Mouse (Mus musculus) forebrain, embryonic 13.5 days (tissue): ENCODE results near the gene Tanc2. TPM values are rescaled to one million over a fixed set of nuclear protein-coding genes. Genes with fewer than 3 reads are reported as not detected.

Experiments
- ATAC-seq: fragments of 200-750 bp; cut with Nextera tagmentation; 2 replicates; pipeline ENCODE4 v1.8.0; 2017
- H3K27ac ChIP-seq: fragments of 300-500 bp; sonication (generic); 2 replicates; pipeline ENCODE4 v1.5.1; 2015; ENCODE audit warnings: inconsistent platforms, mild to moderate bottlenecking, moderate library complexity
- H3K27me3 ChIP-seq: fragments of 300-500 bp; sonication (generic); 2 replicates; pipeline ENCODE4 v1.6.1; 2015; ENCODE audit warnings: mild to moderate bottlenecking, inconsistent platforms
- H3K36me3 ChIP-seq: fragments of 300-500 bp; sonication (generic); 2 replicates; pipeline ENCODE4 v1.6.1; 2015; ENCODE audit warnings: mild to moderate bottlenecking, inconsistent platforms; ENCODE audit not compliant: poor library complexity, severe bottlenecking
- H3K4me1 ChIP-seq: fragments of 300-500 bp; sonication (generic); 2 replicates; pipeline ENCODE4 v1.6.1; 2015; ENCODE audit warnings: inconsistent platforms
- H3K4me2 ChIP-seq: fragments of 300-500 bp; sonication (generic); 2 replicates; pipeline ENCODE4 v1.6.1; 2015; ENCODE audit warnings: inconsistent platforms, mild to moderate bottlenecking, moderate library complexity
- H3K4me3 ChIP-seq: fragments of 300-500 bp; sonication (generic); 2 replicates; pipeline ENCODE4 v1.5.1; 2015; ENCODE audit warnings: mild to moderate bottlenecking, inconsistent platforms
- H3K9ac ChIP-seq: fragments of 300-500 bp; sonication (generic); 2 replicates; pipeline ENCODE4 v1.6.1; 2015; ENCODE audit warnings: mild to moderate bottlenecking, inconsistent platforms
- H3K9me3 ChIP-seq: fragments of 300-500 bp; sonication (generic); replicated peaks from 2 replicates; pipeline ENCODE4 v1.6.1; 2016; ENCODE audit warnings: inconsistent platforms
- WGBS: fragments of 180-500 bp; shearing (Covaris S2); methylation state at CpG from one replicate; pipeline ENCODE4 v1.1.7; 2015; 5-methylcytosine and 5-hydroxymethylcytosine counted together
- polyA plus RNA-seq: library from polyadenylated mRNA; unstranded; fragments of >200 nt; fragmentation: Nextera tagmentation; extraction: Ambion mirVana; gene quantifications from 2 replicates; pipeline ENCODE4 v1.2.1, GENCODE M21; 2015

Gene Tanc2
- polyA plus RNA-seq, 1 experiment from 2014 or later: 17.4 TPM

GRCm38 (mm10) chr11:105655335-105655734 is 65.5 kb downstream of the Tanc2 start:
- Histone ChIP-seq H3K4me2 (no peak overlapping the region), H3K9me3 (no peaks in the 10 kb centered on the region), H3K9ac (no peak overlapping the region), H3K27ac (no peak overlapping the region), H3K4me3 (no peak overlapping the region), H3K36me3 (no peaks in the 10 kb centered on the region), H3K4me1 (no peaks in the 10 kb centered on the region), H3K27me3 (no peaks in the 10 kb centered on the region)
- 80% methylated on average over 4 of the region's 4 CpGs for WGBS
- no peak for ATAC-seq

GRCm38 (mm10) chr11:105667879-105668278 is 78.1 kb downstream of the Tanc2 start:
- Histone ChIP-seq H3K36me3 (no peaks in the 10 kb centered on the region), H3K9ac (no peak overlapping the region), H3K27ac (no peak overlapping the region), H3K4me1 (no peaks in the 10 kb centered on the region), H3K4me2 (no peak overlapping the region), H3K4me3 (no peak overlapping the region), H3K9me3 (no peaks in the 10 kb centered on the region), H3K27me3 (no peaks in the 10 kb centered on the region)
- ATAC-seq: no peak
- 94% methylated on average over 1 of the region's 1 CpGs for WGBS

DNA sequence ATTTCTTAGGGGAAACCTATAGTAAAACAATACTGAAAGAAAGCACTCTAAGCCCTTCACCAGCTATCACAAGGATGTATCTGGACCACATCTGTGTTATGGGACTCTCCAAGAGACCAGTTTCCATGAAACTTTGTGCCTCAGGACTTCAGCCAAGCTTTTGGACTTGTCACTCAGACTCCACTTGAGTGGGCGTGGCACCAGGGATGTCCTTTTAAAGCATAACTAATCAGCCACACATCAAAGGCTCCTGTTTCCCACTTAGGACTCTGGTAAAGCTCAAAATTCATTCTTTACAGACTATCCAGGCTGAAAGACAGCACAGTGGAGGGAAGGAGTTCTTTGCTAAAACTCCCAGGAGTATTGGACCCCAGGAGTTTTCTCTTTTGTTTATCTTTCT is 89.2 kb downstream of the Tanc2 start:
- no peak overlapping the region for H3K27ac ChIP-seq
- no peaks in the 10 kb centered on the region for H3K36me3 ChIP-seq
- H3K4me1 ChIP-seq: no peaks in the 10 kb centered on the region
- H3K27me3 ChIP-seq: no peaks in the 10 kb centered on the region
- no peak overlapping the region for H3K4me2 ChIP-seq
- ATAC-seq: no peak
- no peaks in the 10 kb centered on the region for H3K9me3 ChIP-seq
- no peak overlapping the region for H3K4me3 ChIP-seq
- WGBS: 84% methylated on average over 1 of the region's 1 CpGs
- H3K9ac ChIP-seq: no peak overlapping the region

- Histone ChIP-seq H3K4me3 (no peak overlapping the region), H3K9ac (no peak overlapping the region), H3K4me1 (no peaks in the 10 kb centered on the region), H3K27ac (no peak overlapping the region), H3K9me3 (no peaks in the 10 kb centered on the region), H3K4me2 (no peak overlapping the region), H3K27me3 (no peaks in the 10 kb centered on the region), H3K36me3 (no peaks in the 10 kb centered on the region)
- no peak for ATAC-seq
These were observed 95.0 kb downstream of the Tanc2 start for GRCm38 (mm10) chr11:105684747-105685146.

DNA sequence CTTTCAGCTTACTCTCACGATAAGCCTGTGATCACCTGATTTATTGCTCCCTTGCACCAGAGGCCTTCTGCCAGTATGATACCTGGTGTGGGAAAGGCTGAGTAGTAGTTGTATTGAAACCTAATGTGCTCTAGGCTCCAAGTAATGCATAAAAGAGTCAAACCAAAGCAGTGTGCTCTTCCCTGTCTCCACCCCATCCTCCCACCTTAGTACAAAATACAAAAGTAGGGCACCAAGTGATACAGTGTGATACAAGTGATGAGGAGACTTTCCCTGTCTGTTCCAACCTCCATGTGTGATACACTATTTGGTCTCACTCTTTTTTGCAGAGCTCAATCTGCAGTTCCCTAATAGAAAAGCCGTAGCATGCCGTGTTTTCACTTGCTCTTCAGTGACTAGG is 110.7 kb downstream of the Tanc2 start:
- Histone ChIP-seq H3K4me2 (no peak overlapping the region), H3K27ac (no peak overlapping the region), H3K4me1 (no peaks in the 10 kb centered on the region), H3K9ac (no peak overlapping the region), H3K36me3 (no peaks in the 10 kb centered on the region), H3K27me3 (no peaks in the 10 kb centered on the region), H3K9me3 (no peaks in the 10 kb centered on the region), H3K4me3 (no peak overlapping the region)
- 89% methylated on average over 3 of the region's 3 CpGs for WGBS
- ATAC-seq: no peak

DNA sequence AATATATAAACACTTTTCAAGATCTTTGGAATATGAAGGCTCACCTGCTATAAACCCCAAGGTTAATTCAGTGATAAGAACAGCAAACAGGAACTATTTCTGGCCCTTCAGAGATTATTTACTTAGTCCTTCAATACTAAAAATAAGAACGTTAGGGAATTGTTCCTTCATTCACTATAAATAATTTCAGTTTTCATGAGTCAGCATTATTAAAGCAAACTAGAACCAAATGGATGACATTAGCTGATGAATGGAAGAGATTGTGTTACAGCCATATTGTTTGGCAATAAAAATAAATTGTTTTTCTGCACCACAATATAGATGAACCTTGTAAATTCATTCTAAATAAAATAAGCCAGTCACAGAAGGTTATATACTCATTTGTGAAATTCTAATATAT is 129.9 kb downstream of the Tanc2 start:
- no peak overlapping the region for H3K4me3 ChIP-seq
- 87% methylated on average over 1 of the region's 1 CpGs for WGBS
- H3K27me3 ChIP-seq: no peaks in the 10 kb centered on the region
- no peak overlapping the region for H3K4me2 ChIP-seq
- H3K27ac ChIP-seq: no peak overlapping the region
- no peak for ATAC-seq
- no peaks in the 10 kb centered on the region for H3K36me3 ChIP-seq
- no peaks in the 10 kb centered on the region for H3K4me1 ChIP-seq
- no peaks in the 10 kb centered on the region for H3K9me3 ChIP-seq
- H3K9ac ChIP-seq: no peak overlapping the region

- Histone ChIP-seq H3K36me3 (no peaks in the 10 kb centered on the region), H3K4me3 (peak overlapping the region; percentile 15), H3K27ac (peak overlapping the region; percentile 68), H3K9ac (0 out of 2 replicates have a peak overlapping the region, but pooled peaks have one; percentile 38), H3K4me2 (peak overlapping the region; percentile 45), H3K9me3 (no peaks in the 10 kb centered on the region), H3K4me1 (peaks cover 8% of the 10 kb centered on the region), H3K27me3 (no peaks in the 10 kb centered on the region)
- WGBS: 32% methylated on average over 6 of the region's 6 CpGs
- ATAC-seq: peak; percentile 92
These were observed 141.8 kb downstream of the Tanc2 start for GRCm38 (mm10) chr11:105731541-105731940.

GRCm38 (mm10) chr11:105731989-105732531 is 142.3 kb downstream of the Tanc2 start:
- H3K4me3 ChIP-seq: peak overlapping the region; percentile 15
- H3K4me2 ChIP-seq: peak overlapping the region; percentile 45
- H3K36me3 ChIP-seq: no peaks in the 10 kb centered on the region
- 0 out of 2 replicates have a peak overlapping the region, but pooled peaks have one; percentile 38 for H3K9ac ChIP-seq
- WGBS: 54% methylated on average over 4 of the region's 4 CpGs
- peaks cover 8% of the 10 kb centered on the region for H3K4me1 ChIP-seq
- H3K27me3 ChIP-seq: no peaks in the 10 kb centered on the region
- ATAC-seq: no peak
- H3K9me3 ChIP-seq: no peaks in the 10 kb centered on the region
- peak overlapping the region; percentile 68 for H3K27ac ChIP-seq

DNA sequence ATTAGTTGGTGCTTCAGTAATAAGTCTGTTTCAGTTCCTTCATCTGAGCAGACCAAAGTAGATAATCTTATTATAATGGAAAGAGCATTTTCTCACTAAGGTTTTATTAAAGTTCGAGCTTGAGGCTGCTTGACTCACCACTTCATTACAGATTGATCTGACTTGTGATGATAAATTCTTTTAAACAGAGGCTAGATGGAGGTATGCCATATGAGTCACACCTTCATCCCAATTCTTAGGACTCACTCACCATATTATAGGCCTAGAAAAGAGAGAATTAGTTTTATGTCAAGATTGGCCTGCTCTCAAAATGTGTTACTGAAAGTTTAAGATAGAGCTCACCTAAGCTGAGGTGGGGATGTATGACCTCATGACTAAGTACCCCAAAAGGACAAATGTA is 153.4 kb downstream of the Tanc2 start:
- H3K4me2 ChIP-seq: no peak overlapping the region
- H3K27me3 ChIP-seq: no peaks in the 10 kb centered on the region
- no peaks in the 10 kb centered on the region for H3K9me3 ChIP-seq
- ATAC-seq: no peak
- no peaks in the 10 kb centered on the region for H3K4me1 ChIP-seq
- 67% methylated on average over 1 of the region's 1 CpGs for WGBS
- H3K9ac ChIP-seq: no peak overlapping the region
- H3K36me3 ChIP-seq: no peaks in the 10 kb centered on the region
- no peak overlapping the region for H3K4me3 ChIP-seq
- H3K27ac ChIP-seq: no peak overlapping the region

GRCm38 (mm10) chr11:105749297-105750071 is 159.7 kb downstream of the Tanc2 start:
- H3K27ac ChIP-seq: peak overlapping the region; percentile 48; the same call in 1 of the 2 replicates
- peaks cover 7% of the 10 kb centered on the region; the same call in 1 of the 2 replicates for H3K4me1 ChIP-seq
- H3K27me3 ChIP-seq: no peaks in the 10 kb centered on the region
- no peak overlapping the region for H3K4me2 ChIP-seq
- WGBS: 60% methylated on average over 2 of the region's 2 CpGs
- H3K36me3 ChIP-seq: no peaks in the 10 kb centered on the region
- H3K4me3 ChIP-seq: no peak overlapping the region
- no peaks in the 10 kb centered on the region for H3K9me3 ChIP-seq
- no peak overlapping the region for H3K9ac ChIP-seq
- ATAC-seq: no peak

GRCm38 (mm10) chr11:105758561-105759203 is 168.9 kb downstream of the Tanc2 start:
- Histone ChIP-seq H3K27ac (peak overlapping the region; percentile 35; the same call in 1 of the 2 replicates), H3K9ac (no peak overlapping the region), H3K4me3 (no peak overlapping the region), H3K4me2 (no peak overlapping the region), H3K4me1 (peaks cover 24% of the 10 kb centered on the region), H3K27me3 (no peaks in the 10 kb centered on the region), H3K9me3 (no peaks in the 10 kb centered on the region), H3K36me3 (no peaks in the 10 kb centered on the region)
- no peak for ATAC-seq
- 27% methylated on average over 7 of the region's 7 CpGs for WGBS

DNA sequence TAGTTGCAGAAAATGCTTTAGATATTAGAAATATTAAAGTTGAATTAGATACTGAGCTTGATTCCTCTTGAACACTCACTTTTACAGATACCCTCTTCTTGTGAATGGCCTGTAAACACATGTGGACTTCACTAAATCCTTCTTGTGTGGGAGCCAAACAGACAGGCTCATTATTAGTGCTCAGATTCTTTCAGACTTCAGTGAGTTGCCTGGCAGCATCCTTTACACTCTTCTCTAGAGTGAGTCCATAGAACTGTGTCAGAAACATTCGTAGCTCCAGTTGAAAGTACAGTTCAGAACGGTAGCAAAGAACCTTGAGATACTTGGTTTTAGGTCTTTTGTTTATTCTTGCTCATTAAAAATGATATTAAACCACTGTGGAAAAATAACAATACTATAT is 169.6 kb downstream of the Tanc2 start:
- Histone ChIP-seq H3K4me2 (no peak overlapping the region), H3K9me3 (no peaks in the 10 kb centered on the region), H3K27ac (no peak overlapping the region), H3K27me3 (no peaks in the 10 kb centered on the region), H3K4me3 (no peak overlapping the region), H3K36me3 (no peaks in the 10 kb centered on the region), H3K9ac (no peak overlapping the region), H3K4me1 (peaks cover 24% of the 10 kb centered on the region)
- no peak for ATAC-seq
- WGBS: 8% methylated on average over 2 of the region's 2 CpGs
